Mouse (Mus musculus): ENCODE data around the gene Myzap.
"Not testable (repeated sequence)": the region's sequence is repeated elsewhere in the genome, so short reads cannot be mapped to it uniquely, and the experiment has no call there.

Gene Myzap

GRCm38 (mm10) chr9:71591938-71592548 lies at the start of gene Myzap:
Myzap (minus strand) TSS chr9:71592360.
- DNase-seq (ENCODE audit: inconsistent age in 2 of 2, low spot score in 1 of 2), result peak; percentile 93 to 97

- DNase-seq (ENCODE audit: inconsistent age in 2 of 2, low spot score in 1 of 2), result peak in 1 of 2 experiments; percentile 74
These were observed 48.3 kb upstream of the Myzap start for GRCm38 (mm10) chr9:71640361-71640927.

DNA sequence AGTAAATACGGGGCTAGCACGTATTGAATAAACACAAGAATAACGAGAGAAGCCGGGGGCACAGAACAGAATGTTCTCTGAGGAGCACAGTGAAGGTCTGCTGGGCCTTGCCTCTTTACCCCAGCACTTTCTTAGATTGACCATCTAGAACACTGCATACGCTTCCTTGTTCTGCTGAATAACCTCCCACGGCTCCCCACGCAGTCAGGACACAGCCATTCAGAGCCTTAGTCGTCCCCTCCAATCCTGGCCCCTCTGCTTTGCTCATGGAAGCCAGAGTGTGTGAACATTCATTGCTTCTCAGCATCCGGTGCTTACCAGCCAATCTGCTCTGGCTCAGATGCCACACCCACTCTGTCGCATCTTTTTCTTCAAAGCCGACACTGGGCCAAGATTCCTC lies 46.0 kb upstream of the Myzap start:
- DNase-seq (ENCODE audit: inconsistent age in 2 of 2, low spot score in 1 of 2), result no peak

DNA sequence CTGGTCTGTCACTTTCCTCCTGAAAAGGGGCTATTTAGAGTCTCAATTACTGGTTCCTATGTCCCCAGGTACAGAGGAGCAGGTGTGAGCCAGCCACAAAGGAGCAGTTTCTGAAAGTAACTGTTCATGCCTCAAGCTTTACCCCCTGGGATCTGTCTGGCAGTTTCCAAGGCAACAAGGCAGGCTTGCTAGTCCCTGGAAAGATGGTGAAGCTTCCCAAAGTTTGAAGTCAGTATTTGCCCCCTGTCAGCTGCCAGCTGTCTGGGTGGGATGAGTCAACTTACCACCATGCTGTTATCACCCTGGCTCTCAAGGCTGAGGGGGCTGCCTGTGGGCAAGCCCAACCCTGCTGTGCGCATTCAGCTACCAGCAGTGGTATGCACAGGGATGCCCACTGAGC lies 44.7 kb upstream of the Myzap start:
- DNase-seq (ENCODE audit: inconsistent age in 2 of 2, low spot score in 1 of 2), result no peak

DNA sequence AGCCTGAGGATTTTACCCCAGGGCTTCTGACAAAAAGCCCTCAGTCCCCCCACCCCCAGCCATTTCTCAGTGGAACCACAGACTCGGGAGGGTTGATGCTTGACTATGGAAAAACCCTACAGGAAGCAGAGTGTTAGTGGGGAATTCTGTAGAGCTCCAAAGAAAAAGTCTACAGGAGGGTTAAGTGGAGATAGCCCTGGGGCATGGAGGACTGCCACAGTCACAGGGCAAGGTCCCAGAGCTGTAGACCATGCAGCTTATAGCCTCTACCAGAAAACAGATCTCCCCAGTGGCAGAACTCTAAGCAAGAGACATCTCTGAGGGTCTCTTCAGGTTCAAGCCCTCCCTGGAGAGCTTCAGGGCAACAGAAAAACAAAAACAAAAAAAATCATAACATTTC lies 43.5 kb upstream of the Myzap start:
- DNase-seq (ENCODE audit: inconsistent age in 2 of 2, low spot score in 1 of 2), result no peak

- no peak for DNase-seq (ENCODE audit: inconsistent age in 2 of 2, low spot score in 1 of 2)
These were observed 42.8 kb upstream of the Myzap start for GRCm38 (mm10) chr9:71634916-71635315.

DNA sequence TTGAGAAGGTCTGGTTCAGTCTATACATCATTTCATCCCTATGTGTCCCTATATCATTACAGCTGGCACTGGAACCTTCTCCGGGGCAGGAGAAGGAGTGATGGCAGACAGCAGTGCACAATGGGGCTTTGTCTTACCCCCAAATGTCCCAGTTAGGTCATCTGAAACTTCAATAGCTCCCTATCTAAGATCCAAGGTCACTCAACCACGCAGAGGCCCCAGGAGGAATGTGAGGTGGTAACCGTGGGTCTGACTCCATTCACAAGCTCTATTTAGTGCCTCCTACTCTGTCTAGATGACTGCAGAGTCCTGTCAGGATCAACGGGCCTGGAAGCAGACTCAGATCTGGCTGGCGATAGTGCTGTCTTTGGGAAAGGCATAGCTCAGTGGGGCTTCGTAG lies 36.8 kb upstream of the Myzap start:
- DNase-seq (ENCODE audit: inconsistent age in 2 of 2, low spot score in 1 of 2), result peak in 1 of 2 experiments; percentile 67

DNA sequence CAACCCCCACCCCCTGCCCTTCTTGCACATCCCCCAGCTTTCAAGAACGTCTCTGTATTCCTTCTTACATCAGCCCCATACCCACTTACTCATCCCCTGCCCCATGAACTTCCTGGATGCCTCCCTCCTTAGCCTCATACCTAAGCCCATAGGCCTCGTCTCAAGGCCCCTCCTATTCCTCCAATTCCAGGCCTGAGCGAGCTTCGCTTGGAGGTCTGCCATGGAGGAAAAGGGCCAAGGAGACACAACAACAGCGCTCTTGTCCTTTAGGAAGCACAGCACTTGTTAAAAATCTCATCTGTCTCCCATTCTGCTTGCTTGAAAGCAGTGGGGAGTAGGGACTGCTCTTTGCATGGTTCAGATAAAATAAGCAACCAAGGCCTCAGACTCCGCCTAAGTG lies 36.1 kb upstream of the Myzap start:
- DNase-seq (ENCODE audit: inconsistent age in 2 of 2, low spot score in 1 of 2), result peak in 1 of 2 experiments; percentile 56

DNA sequence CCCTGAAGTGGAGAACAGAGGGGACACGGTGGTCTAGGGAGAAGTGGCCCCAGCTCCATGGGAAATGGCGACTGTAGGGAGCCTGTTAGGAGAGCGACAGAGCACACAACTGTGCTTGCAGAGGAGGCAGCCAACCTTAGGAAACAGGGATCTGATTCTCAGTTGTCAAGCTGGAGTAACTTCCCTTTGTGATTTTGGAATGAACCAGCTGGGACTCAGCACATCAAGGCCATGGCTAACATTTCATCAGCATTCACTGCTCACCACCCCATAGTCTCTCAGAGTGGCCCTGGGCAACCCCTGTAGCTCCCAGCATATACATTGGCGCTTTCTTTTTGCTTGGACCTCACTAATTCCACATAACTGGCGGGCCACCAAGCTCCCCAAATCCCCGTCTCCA lies 33.8 kb upstream of the Myzap start:
- DNase-seq (ENCODE audit: inconsistent age in 2 of 2, low spot score in 1 of 2), result peak in 1 of 2 experiments; percentile 68

GRCm38 (mm10) chr9:71624793-71625495 lies 32.8 kb upstream of the Myzap start:
- peak; percentile 75 to 86 for DNase-seq (ENCODE audit: inconsistent age in 2 of 2, low spot score in 1 of 2)

DNA sequence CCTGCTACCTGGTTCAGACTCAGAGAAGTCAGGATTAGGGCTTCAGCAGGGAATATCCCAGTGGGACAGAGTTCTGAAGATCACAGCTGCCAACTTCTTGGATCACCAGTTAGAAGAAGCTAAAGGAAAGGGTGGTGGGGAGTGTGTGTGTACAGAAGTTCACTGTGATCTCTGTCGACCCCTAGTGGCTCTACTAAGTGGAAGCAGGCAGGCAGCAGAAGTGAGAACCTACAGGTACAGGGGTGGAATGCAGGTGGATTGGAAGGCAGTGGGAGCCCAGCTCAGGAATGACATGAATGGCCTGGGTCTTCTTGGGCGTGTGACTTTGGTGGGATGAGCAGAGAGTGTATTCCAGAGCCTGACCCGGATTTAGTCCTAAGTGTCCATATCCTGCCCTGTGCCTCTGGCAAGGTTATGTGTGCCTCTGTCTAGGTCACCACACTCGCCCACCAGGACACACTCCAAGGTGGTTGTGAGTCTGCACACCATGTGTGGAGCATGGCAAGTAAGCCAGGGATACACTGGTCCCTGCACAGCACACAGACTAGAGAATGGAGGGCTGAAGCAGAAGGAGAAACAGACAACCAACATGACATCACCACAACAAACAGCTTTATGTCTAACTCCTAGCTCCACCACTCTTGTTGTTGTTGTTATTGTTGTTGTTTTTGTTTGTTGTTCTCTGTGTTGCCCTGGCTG lies 31.9 kb upstream of the Myzap start:
- peak; percentile 29 to 73 for DNase-seq (ENCODE audit: inconsistent age in 2 of 2, low spot score in 1 of 2)

GRCm38 (mm10) chr9:71622593-71622992 lies 30.4 kb upstream of the Myzap start:
- peak; percentile 67 to 76 for DNase-seq (ENCODE audit: inconsistent age in 2 of 2, low spot score in 1 of 2)

DNA sequence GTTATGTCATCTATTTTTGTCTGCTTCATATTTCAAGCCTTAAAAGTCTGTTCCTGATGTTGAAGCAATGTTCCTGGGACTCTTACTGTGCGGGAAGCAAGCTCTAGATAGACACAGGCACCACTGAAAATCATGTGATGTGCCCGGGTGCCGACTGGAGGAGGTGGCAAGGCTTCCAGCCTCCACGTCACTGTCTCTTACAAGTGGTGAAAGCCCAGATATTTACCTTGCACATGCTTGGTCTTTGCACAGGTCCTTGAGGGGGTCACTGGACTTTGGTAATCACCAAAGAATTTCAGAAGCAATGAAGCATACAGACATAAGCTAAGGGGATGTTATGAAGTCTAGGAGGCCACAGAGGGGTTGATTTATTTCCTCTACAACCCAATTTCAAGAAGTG lies 29.8 kb upstream of the Myzap start:
- DNase-seq (ENCODE audit: inconsistent age in 2 of 2, low spot score in 1 of 2), result no peak

- not testable (repeated sequence) for DNase-seq (ENCODE audit: inconsistent age in 2 of 2, low spot score in 1 of 2)
These were observed 28.0 kb upstream of the Myzap start for GRCm38 (mm10) chr9:71620116-71620515.

- DNase-seq (ENCODE audit: inconsistent age in 2 of 2, low spot score in 1 of 2), result peak in 1 of 2 experiments; percentile 70
These were observed 25.2 kb upstream of the Myzap start for GRCm38 (mm10) chr9:71617363-71617762.

DNA sequence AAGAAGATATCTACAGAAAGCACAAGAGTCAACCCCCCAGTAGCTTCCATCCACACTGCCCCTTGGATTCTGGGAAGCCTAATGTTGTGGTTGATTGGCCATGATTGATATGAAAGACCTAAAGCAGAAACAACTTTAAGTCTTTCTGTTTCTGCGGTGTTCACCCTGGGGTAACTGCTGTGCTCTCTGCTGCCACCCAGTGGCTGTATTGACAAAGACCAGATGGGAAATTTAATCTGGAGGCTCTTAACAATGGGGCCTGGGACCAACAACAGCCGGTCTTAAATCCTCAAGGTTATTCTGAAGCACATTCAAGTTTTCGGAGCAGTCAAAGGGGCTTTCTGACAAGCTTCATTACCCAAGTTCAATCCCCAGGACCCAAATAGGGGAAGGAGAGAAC lies 24.0 kb upstream of the Myzap start:
- DNase-seq (ENCODE audit: inconsistent age in 2 of 2, low spot score in 1 of 2), result peak; percentile 79 to 92

DNA sequence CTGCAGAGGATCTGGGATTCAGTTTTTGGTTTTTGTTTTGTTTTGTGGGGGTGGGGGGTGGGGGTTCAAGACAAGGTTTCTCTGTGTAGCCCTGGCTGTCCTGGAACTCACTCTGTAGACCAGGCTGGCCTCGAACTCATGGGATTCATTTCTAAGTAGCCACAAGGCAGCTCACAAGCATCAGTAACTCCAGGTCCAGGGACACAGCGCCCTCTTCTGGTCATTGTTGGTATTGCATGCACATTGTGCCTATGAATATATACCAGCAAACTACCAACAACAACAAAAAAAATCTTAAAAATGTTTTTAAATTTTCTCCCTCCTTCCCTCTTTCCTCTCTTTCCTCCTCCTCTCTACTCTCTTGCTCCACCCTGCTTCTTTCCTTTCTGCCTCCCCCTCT lies 22.5 kb upstream of the Myzap start:
- DNase-seq (ENCODE audit: inconsistent age in 2 of 2, low spot score in 1 of 2), result peak; percentile 42 to 82

DNA sequence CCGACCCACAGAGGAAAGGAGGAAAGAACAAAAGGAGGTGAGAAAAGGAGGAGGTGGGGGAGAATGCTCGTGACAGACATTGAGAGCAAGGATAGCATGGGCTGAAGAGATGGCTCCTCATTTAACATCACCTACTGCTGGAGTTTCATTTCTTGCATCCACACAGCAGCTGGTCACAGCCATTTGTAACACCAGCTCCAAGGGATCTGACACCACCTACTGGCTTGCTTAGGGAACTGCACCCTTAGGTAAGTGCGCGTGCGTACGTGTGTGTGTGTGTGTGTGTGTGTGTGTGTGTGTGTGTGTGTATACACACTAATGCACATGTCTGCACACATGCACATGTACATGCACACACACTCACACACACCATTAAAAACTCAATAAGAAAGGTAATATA lies 20.8 kb upstream of the Myzap start:
- DNase-seq (ENCODE audit: inconsistent age in 2 of 2, low spot score in 1 of 2), result no peak

DNA sequence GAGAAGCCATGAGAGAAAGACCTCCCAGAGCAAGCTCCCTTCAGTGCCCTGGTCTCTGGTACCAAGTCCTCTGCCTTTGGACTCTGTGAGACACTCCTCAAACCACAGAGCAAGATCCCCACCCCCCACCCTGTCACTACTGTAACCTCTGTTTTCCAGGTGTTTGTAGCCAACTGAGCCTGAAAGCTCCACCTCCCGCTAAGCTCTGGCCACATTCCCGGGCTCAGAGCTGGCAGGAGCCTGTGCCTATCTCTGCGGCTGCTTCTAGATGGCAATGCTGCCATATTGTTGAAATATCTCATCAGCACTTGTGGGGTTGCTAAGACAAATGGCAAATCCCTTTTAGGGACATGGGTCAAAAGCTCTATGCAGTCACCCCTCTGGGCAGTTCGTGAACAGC lies 19.7 kb upstream of the Myzap start:
- no peak for DNase-seq (ENCODE audit: inconsistent age in 2 of 2, low spot score in 1 of 2)

DNA sequence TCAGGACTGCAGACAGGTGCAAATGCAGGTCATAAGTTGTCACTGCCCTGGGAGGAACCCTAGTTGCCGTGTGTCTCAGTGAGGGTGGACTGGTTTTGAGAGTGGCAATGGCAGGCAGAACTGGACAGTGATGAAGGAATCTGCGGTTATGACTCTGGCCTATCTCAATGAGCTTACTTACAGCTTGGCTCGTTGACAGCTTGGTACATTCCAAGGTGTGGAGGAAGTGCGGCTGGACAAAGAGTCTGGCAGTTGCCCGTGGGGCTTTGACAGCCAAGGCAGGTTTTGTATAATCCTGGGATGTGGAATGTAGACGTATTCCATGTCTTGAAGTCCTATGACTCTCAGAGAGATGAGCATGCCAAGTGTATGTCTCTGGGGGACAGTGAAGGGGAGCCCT lies 16.9 kb upstream of the Myzap start:
- DNase-seq (ENCODE audit: inconsistent age in 2 of 2, low spot score in 1 of 2), result no peak

- DNase-seq (ENCODE audit: inconsistent age in 2 of 2, low spot score in 1 of 2), result no peak
These were observed 14.3 kb upstream of the Myzap start for GRCm38 (mm10) chr9:71606296-71607057.
